Mouse (Mus musculus): ENCODE measurements around the gene Rc3h1.
"Not testable (repeated sequence)": the region's sequence is repeated elsewhere in the genome, so short reads cannot be mapped to it uniquely, and the experiment has no call there.

The Rc3h1 gene

DNA sequence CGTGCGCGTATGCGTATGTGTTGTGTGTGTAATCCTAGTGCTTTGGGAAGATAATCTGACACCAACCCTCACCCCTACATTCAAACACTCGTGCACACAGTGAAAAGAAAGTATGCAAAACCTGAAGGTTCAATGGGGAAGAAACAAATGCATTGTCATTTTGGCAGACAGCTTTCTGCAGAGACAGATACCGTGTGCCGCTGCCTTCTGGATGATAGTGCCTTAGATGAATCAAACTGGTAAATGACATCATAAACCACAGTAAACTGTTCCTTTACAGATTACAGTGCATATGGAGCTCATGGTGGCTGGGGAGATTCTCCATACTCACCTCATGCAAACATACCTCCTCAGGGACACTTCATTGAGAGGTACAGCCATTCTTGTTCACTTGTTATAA is 57.0 kb downstream of the Rc3h1 start:
- DNase-seq (ENCODE audit: low spot score in 2 of 2) = no peak

DNA sequence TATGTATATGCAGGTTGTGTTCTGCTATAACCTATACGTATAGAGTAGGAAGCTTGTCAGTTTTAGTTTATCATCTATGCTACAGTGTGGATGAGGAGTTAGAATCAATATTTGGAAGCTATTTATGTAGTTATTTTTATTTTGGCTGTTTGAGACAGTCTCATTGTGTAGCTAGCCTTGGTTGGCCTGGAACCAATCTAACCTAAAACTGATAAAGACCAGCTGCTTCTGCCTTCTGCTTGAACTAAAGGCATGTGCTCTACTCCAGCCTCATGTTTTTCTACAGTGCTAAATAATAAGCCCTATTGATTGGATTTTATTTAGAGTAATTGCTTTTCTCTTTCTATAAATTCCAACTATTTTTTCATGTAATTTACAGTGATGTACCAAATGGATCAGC is 61.0 kb downstream of the Rc3h1 start:
- DNase-seq (ENCODE audit: low spot score in 2 of 2) = no peak

DNA sequence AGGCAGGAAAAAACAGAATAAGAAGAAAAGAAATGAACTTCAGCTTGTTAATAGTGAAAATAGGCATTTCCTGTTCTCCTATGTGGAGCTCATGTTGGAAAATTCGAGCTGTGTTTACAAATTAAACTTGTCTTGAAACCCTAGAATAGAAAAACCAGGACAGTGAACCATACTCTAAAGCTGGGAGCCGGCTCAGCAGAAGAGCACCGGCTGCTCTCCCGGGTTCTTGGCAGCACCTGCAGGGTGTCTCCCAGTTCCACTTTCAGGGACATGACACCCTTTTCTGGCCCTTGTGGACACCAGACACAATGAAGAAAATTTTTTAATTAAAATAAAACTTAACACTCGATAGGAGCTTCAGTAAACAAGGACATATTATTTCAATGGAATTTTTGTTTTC is 62.4 kb downstream of the Rc3h1 start:
- no peak for DNase-seq (ENCODE audit: low spot score in 2 of 2)

DNA sequence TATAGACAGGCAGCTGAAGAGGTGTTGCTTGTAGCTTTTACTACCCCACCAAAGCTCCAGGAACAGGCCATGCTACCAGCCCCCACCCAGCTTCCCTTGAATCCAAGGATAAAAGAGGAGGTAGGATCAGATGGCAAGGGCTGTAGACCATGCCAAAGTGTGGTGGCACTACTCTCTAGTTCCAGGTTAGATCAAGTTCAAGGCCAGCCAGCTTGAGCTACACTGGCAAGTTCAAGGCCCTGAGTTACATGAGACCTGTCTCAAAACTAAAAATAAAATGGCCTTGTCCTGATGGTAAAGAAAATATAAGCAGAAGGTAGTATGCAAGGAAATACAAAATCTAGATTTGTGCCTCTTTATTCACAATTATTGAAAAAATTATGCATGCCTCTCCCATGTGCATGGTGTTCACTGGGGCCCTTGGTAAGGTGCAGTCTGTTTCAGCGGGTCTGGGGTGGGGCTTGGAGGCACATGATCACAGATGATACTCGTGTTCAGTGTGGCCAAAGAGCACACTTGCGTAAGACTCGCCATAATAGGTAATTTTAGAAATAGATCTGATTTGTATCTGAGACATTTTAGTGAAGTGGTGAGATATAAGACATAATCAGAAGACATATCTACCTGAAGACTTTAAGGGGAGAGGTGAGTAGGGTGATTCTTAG is 72.0 kb downstream of the Rc3h1 start, which contains the start of gene Serpinc1:
Gene Serpinc1 (plus strand): TSS at position 515 of the 665 bp plus-strand sequence.
- no peak for DNase-seq (ENCODE audit: low spot score in 2 of 2)

DNA sequence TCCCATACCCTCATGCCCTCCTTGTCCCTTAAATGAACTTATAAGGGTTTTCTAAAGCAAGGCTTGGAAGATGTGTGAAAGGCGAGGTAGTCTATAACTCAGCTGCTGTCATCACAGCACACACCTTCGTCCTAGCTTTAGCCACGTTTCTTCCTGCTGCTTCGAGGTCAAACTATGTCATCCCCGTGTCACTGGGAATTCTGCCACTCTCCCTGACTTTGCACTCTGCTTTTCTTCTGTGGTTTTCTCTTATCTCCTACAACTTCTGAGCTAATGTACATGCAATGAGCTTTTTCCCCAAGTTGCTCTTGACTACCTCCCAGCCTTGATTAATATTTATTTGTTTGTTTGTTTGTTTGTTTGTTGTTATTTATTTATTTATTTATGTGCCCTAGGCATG is 73.8 kb downstream of the Rc3h1 start:
- no peak for DNase-seq (ENCODE audit: low spot score in 2 of 2)

DNA sequence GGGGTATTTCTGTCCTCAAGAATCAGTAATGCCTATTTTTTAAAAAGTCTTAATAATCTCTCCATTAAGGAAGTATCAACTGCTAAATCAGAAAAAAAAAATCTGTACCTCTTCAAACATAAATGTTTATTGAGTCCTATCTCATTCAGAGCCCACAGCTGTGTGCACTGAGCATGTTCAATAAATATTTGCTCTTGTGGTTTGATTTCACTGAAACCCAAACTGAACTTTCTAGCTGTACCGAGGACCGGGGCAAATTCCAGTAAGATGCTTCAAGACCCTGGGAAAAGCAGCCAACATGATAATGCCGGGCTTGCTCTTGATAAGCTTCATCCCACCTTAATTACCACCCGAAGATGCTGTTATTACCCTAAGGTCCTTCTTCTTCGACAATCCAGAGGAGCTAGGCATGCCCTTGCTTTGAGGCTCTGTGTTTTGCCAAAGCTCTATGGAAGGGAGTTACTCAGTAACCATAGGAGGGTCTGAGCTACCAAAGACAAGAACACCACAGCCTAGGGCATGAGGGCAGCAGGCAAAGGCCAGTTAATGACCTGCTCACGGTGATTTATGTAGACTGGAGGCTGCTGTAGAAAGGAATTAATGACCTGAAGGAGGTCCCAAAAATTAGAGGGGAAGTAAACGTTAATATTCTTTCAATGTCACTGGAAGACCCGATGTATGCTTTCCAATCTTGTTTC is 74.5 kb downstream of the Rc3h1 start:
- DNase-seq (ENCODE audit: low spot score in 2 of 2) = no peak

DNA sequence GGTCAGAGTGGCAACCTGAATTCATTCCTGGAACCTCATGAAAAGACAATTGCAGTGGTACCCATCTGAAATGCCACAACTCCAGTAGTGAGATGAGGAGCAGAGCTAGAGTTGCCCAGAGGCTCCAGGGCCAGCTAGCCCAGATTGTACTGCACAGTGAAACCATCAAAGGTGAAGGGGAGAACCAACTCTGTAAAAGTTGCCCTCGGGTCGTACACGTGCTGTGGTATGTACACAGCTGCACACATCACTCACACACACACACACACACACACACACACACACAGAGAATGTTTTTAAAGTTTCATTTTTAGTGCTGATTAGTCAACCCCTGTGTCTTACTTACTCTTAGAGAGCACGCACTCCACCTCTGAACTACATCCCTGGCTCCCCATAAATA is 75.1 kb downstream of the Rc3h1 start:
- DNase-seq (ENCODE audit: low spot score in 2 of 2) = no peak

DNA sequence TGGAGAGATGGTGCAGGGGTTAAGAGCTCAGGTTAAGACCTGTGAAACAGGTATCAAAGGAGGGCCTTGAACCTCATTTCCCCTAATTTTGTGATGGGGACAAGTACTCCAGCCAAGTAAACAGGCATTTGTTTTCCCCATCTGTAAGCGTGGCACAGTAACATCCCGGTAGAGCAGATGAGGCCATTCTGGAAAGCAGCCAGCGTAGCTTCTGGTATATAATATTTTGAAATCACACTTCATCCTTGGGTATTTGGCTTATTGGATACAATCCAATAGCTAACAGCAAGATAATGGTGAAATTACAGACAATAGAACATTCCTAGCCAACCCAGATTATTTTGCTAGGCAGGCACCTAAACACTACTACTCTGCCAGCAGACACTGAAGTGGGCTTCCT is 76.7 kb downstream of the Rc3h1 start:
- no peak for DNase-seq (ENCODE audit: low spot score in 2 of 2)

DNA sequence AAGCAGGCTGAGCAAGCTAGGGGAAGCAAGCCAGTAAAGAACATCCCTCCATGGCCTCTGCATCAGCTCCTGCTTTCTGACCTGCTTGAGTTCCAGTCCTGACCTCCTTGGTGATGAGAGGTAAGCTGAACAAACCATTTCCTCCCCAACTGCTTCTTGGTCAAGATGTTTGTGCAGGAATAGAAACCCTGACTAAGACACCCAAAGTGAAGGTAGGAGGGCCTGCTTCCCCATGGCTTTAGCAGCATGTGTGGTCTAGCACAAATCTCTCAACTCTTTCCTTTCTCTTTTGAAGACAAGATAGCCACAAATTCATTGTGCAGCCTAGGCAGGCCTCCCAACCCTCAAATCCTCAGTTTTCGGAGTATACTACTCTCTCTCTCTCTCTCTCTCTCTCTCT is 78.5 kb downstream of the Rc3h1 start:
- DNase-seq (ENCODE audit: low spot score in 2 of 2) = not testable (repeated sequence)

DNA sequence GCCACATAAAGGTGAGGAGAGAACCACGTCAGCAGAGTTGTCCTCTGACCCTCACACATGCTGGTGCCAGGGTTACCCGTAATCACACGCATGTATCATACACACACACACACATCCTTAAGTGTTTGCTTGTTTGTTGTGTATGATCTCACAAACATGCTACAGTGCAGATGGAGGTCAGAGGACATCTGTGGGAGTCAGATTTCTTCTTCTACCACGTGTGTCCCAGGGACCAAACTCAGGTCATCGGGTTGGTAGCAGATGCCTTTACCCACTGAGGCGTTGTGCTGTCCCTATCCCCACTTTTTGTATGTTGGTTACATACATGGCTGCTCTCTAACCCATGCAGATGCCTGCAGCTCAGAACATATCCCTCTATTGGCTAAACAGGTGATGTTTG is 79.3 kb downstream of the Rc3h1 start:
- DNase-seq (ENCODE audit: low spot score in 2 of 2) = no peak

DNA sequence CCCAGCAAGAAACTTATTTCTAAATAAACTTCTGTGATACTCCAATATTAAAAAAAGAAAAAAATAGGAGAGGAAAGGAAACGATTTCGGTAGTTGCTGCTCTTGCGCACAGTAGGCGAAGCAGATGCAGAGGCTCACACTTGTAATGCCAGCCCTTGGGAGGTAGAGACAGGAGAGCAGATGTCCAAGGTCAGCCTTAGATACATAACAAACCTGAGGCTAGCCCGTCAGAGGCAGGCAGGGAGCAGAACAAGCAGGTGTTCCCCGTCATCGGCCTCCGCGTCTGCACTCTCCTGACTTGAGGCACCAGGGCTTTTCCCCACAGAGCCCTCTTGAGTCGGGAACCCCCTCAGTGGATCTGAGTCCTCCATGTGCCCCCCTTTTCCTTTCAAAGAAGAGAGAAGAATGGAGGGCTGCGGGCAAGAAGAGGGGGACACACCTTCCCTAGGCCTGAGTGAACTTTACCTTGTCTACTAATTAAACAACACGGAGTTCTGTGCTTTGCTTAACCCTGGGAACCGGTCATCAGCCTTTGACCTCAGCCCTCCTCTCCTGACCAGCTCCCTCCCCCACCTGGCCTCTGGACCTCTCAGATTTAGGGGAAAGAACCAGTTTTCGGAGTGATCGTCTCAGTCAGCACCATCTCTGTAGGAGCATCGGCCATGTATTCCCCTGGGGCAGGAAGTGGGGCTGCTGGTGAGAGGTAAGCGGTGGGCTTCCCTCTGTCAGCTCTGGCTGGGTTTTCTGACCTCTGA is 80.8 kb downstream of the Rc3h1 start:
- no peak for DNase-seq (ENCODE audit: low spot score in 2 of 2)

DNA sequence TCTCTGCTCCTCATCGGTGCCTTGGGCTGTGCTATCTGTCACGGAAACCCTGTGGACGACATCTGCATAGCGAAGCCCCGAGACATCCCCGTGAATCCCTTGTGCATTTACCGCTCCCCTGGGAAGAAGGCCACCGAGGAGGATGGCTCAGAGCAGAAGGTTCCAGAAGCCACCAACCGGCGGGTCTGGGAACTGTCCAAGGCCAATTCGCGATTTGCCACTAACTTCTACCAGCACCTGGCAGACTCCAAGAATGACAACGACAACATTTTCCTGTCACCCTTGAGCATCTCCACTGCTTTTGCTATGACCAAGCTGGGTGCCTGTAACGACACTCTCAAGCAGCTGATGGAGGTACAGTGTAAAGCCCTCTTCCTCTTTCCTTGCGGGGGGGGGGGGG is 83.2 kb downstream of the Rc3h1 start:
- DNase-seq (ENCODE audit: low spot score in 2 of 2) = no peak

DNA sequence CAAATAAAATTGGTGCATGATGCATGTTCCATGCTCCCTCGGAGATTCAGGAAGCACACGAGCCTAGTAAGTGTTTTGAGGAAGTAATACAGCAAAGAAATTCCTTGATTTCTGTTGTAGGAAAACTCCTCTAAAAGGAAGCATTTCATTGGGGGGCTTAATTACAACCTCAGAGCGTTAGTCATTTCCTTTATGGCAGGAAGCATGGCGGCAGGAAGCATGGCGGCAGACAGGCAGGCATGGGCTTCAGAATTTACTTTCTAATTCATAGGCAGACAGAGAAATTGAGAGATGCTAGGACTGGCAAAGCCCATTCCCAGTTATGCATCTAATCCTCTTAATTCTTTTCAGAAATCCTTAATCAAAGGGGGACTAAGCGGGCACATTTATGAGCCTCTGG is 87.6 kb downstream of the Rc3h1 start:
- DNase-seq (ENCODE audit: low spot score in 2 of 2) = no peak

DNA sequence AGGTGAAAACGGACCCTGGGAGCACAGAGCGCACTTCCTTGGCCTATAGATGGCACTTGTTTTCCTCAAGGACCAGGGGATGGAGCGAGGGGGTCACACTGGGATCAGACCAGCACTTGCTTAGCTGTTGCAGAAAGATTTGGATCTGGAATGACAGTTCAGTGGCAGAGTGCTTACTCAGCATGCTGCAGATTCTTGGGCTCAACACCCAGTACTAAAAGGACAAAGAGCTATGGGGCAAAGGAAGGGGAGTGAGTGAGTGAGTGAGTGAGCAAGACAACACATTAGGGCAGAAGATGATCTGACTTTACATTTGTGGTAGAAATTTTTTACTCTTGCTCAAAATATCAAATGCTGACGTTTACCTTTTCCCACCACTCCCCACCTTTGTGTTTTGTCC is 98.7 kb downstream of the Rc3h1 start:
- no peak for DNase-seq (ENCODE audit: low spot score in 2 of 2)

DNA sequence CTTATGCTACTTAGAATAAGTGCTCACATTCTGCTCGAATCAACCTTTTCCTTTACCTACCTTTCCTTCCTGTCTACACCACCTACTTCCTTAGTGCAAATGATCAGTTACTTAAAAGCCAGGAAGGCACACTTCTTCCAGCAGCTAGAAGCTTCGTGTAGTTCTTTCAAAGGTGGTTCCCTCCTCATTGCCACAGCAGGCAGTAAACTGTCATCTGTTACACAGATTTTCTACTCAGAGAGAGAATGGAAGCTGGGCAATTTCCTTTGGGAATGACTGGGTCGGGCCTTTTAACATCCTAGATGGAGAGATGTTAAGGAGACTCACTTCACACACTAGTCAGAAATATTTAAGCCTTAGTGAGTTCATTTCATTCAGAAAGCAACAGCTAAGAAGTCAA is 99.3 kb downstream of the Rc3h1 start:
- no peak for DNase-seq (ENCODE audit: low spot score in 2 of 2)

DNA sequence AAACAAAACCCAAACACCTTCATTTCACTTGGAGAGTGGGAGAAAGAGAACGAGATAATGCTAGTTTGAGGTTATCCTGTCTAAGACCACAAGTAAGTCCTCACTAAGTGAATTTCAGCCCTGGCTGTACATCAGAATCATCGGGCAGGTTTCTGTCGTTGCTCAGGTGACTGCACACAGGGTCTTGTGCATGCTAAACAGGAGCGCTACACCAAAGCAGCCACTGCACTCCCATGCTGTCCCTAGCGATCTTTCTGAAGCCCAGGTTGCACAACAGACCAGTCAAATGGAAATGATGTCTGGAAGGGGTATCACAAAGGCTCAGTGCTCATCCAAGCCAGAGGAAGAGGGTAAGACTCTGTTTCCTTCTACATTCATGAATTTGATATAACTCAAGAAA is 100.3 kb downstream of the Rc3h1 start:
- no peak for DNase-seq (ENCODE audit: low spot score in 2 of 2)

DNA sequence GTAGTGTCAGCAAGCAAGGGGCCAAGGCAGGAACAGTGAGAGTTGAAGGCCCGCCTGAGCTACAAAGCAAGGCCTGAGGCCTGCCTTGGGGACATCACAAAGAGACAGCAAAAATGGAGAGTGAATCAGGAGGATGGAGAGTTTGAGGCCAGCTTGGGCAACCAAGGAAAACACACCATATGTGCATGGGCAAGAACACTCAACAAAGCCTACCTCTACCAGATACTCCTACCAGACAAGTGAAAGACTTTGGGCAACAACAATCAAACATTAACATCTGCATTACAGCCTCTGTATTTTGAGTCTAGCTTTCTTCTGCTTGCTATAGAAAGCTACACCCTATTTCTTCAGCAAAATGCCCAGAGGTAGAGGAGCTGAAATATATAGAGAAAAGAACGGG is 101.8 kb downstream of the Rc3h1 start:
- DNase-seq (ENCODE audit: low spot score in 2 of 2) = no peak

DNA sequence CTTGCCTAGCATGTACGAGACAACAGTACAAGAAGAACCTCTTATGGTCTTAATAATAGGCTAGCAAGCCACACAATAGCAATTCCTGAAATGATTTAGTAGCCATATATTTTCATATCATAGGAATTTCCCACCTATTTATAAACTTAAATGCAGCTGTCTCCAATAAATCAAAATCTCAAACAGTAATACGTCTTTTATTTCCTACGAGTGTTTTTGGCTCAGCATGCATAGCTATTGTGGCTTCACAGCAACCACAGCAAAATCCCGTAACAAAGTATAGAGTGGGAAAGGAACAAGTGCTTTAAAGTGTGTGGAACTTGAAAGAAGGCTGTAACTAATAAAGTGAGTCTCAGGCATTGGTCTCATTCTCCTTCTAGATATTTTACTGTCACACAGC is 104.2 kb downstream of the Rc3h1 start:
- no peak for DNase-seq (ENCODE audit: low spot score in 2 of 2)

DNA sequence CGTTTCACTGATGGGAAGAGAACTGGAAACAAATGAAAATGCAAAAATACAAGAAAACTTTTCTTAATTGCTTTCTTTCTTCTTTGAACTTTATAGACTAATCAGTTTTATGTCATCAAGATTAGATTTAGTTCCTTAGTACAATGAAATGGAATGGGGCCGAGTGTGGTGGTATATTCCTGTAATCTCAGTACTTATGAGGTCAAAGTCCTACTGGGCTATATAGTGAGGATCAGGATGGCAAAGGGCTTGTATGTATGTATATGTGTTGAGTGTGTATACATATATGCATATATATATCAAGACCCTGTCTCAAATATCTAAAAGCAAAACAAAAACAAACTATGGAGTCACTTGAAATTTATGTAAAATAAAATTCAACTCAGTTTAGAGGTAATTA is 110.2 kb downstream of the Rc3h1 start:
- DNase-seq (ENCODE audit: low spot score in 2 of 2) = no peak

DNA sequence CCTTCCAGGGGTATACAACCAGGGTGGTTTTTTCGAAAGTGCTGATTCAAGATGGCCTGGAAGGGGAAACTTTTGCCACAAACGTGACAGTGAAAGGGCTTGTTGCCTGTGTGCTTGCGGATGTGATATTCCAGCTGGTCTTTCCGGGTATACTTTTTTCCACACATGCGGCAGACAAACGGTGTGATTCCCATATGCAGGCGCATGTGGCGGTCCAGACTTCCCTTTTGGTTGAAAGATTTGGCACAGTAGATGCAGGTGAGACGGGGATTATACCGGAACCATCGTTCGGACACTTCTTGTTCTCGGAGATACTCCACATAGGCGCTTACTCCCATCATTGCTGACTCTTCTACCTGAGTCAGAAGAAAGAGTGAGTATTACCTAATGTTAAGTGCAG is 113.8 kb downstream of the Rc3h1 start:
- no peak for DNase-seq (ENCODE audit: low spot score in 2 of 2)

Measured in heart, adult 9 months (tissue).